Comparison of ENCODE assay signal across 35 mouse cellular contexts in genomic region chr6:40894716-40895115, GRCm38 (mm10). TPM values are rescaled to one million over a fixed set of nuclear protein-coding genes. Genes with fewer than 3 reads are reported as not detected.
DNase-seq lines count a peak whose midpoint lies in the region; ATAC-seq and TF ChIP-seq lines count a peak whose summit lies in the region.
"Had no signal": no experiment of that assay in that cellular context is flagged by ENCODE, and none has a peak within 500 bp of the region (broad histone marks: within the 10 kb centered on the region; RNA-seq: fewer than 3 reads in every experiment).

No protein-coding gene starts in this region.

- ATAC-seq in kidney, postnatal 0 days (replicated peaks; ENCODE audit: low FRiP score, low read depth), result 0 out of 2 replicates have a peak, but pooled peaks have one; percentile 17
- ATAC-seq in intestine, postnatal 0 days, result peak; percentile 63
- ATAC-seq in hindbrain, embryonic 13.5 days (ENCODE audit: low FRiP score), result no peak
- ATAC-seq: activated CD4-positive, CD25-positive, alpha-beta regulatory T cell, adult 4 months; forebrain, embryonic 15.5 days had no signal

- no peaks in the 10 kb centered on the region for H3K27me3 ChIP-seq in kidney, postnatal 0 days (ENCODE audit: insufficient read depth, low read length)
- no peaks in the 10 kb centered on the region for H3K27me3 ChIP-seq in intestine, postnatal 0 days (replicated peaks; ENCODE audit: control insufficient read depth, insufficient read depth, low read length)
- H3K27me3 ChIP-seq in hindbrain, embryonic 13.5 days, result no peaks in the 10 kb centered on the region
- H3K27me3 ChIP-seq: embryonic facial prominence, embryonic 13.5 days; forebrain, embryonic 12.5 days; forebrain, embryonic 15.5 days; heart, embryonic 13.5 days; hindbrain, embryonic 15.5 days had no signal

- no peaks in the 10 kb centered on the region for H3K36me3 ChIP-seq in kidney, postnatal 0 days (ENCODE audit: insufficient read depth, low read length)
- no peaks in the 10 kb centered on the region for H3K36me3 ChIP-seq in intestine, postnatal 0 days (ENCODE audit: control insufficient read depth, insufficient read depth)
- H3K36me3 ChIP-seq in hindbrain, embryonic 13.5 days, result no peaks in the 10 kb centered on the region
- H3K36me3 ChIP-seq: embryonic facial prominence, embryonic 10.5 days; embryonic facial prominence, embryonic 13.5 days; forebrain, embryonic 12.5 days; forebrain, embryonic 15.5 days; heart, embryonic 10.5 days; heart, embryonic 13.5 days; hindbrain, embryonic 15.5 days had no signal

- H3K4me3 ChIP-seq in kidney, postnatal 0 days (replicated peaks; ENCODE audit: low read depth, low read length), result no peak overlapping the region
- H3K4me3 ChIP-seq in intestine, postnatal 0 days (ENCODE audit: low read depth, low read length), result no peak overlapping the region
- no peak overlapping the region for H3K4me3 ChIP-seq in hindbrain, embryonic 13.5 days
- H3K4me3 ChIP-seq: embryonic facial prominence, embryonic 10.5 days; embryonic facial prominence, embryonic 13.5 days; erythroblast, embryonic 14.5 days; forebrain, embryonic 12.5 days; forebrain, embryonic 15.5 days; heart, adult 2 months; heart, embryonic 10.5 days; heart, embryonic 13.5 days; hindbrain, embryonic 15.5 days had no signal

- WGBS in kidney, postnatal 0 days, result 74% methylated on average over 1 of the region's 1 CpGs
- WGBS in intestine, postnatal 0 days, result 43% methylated on average over 1 of the region's 1 CpGs
- 94% methylated on average over 1 of the region's 1 CpGs for WGBS in hindbrain, embryonic 13.5 days

- no peak overlapping the region for H3K4me2 ChIP-seq in kidney, postnatal 0 days (ENCODE audit: low read length)
- no peak overlapping the region for H3K4me2 ChIP-seq in intestine, postnatal 0 days (replicated peaks; ENCODE audit: low read depth)
- H3K4me2 ChIP-seq in hindbrain, embryonic 13.5 days, result no peak overlapping the region
- H3K4me2 ChIP-seq: embryonic facial prominence, embryonic 13.5 days; forebrain, embryonic 12.5 days; forebrain, embryonic 15.5 days; heart, embryonic 13.5 days; hindbrain, embryonic 15.5 days had no signal

- DNase-seq in kidney, postnatal 0 days (ENCODE audit: low spot score), result no peak
- no peak for DNase-seq in kidney, adult 11 months
- DNase-seq in 3T3-L1 (ENCODE audit: low read depth, low spot score) (peak; percentile 58), adipocyte (ENCODE audit: low spot score) (peak; percentile 14)
- no peak for DNase-seq in ovary, adult 18-20 months (ENCODE audit: low spot score)
- no peak for DNase-seq in adrenal gland, postnatal 10 days
- DNase-seq: adrenal gland, postnatal 14 days; cerebellum, adult 11 months; cerebellum, adult 8-10 months; cerebellum, postnatal 36 days; embryo, embryonic 11 days; gastrocnemius, postnatal 10 days; gastrocnemius, postnatal 36 days; heart, adult 2 months; heart, postnatal 14 days; heart, postnatal 4 days had no signal

- no peaks in the 10 kb centered on the region for H3K9me3 ChIP-seq in kidney, postnatal 0 days (replicated peaks; ENCODE audit: low read length)
- H3K9me3 ChIP-seq in intestine, postnatal 0 days (ENCODE audit: control insufficient read depth), result no peaks in the 10 kb centered on the region
- no peaks in the 10 kb centered on the region for H3K9me3 ChIP-seq in hindbrain, embryonic 13.5 days
- H3K9me3 ChIP-seq: embryonic facial prominence, embryonic 10.5 days; embryonic facial prominence, embryonic 13.5 days; forebrain, embryonic 12.5 days; forebrain, embryonic 15.5 days; heart, embryonic 10.5 days; heart, embryonic 13.5 days; hindbrain, embryonic 15.5 days had no signal

- H3K9ac ChIP-seq in kidney, postnatal 0 days (ENCODE audit: low read depth, low read length), result no peak overlapping the region
- H3K9ac ChIP-seq in intestine, postnatal 0 days (ENCODE audit: low read depth, low read length), result no peak overlapping the region
- no peak overlapping the region for H3K9ac ChIP-seq in hindbrain, embryonic 13.5 days
- H3K9ac ChIP-seq: embryonic facial prominence, embryonic 13.5 days; forebrain, embryonic 12.5 days; forebrain, embryonic 15.5 days; heart, embryonic 13.5 days; hindbrain, embryonic 15.5 days had no signal

- no peak for TF ChIP-seq CTCF in kidney, postnatal 0 days (IDR thresholded peaks at IDR 0.05; ENCODE audit: low read depth)
- no peak for TF ChIP-seq CTCF in intestine, postnatal 0 days (IDR thresholded peaks at IDR 0.05; ENCODE audit: low read depth)

- no peaks in the 10 kb centered on the region for H3K4me1 ChIP-seq in kidney, postnatal 0 days (replicated peaks; ENCODE audit: insufficient read depth, low read length)
- H3K4me1 ChIP-seq in intestine, postnatal 0 days (replicated peaks; ENCODE audit: control insufficient read depth, insufficient read depth, low read length), result no peaks in the 10 kb centered on the region
- H3K4me1 ChIP-seq in hindbrain, embryonic 13.5 days (replicated peaks), result no peaks in the 10 kb centered on the region
- H3K4me1 ChIP-seq: embryonic facial prominence, embryonic 10.5 days; embryonic facial prominence, embryonic 13.5 days; forebrain, embryonic 12.5 days; forebrain, embryonic 15.5 days; heart, embryonic 10.5 days; heart, embryonic 13.5 days; hindbrain, embryonic 15.5 days had no signal

- H3K27ac ChIP-seq in kidney, postnatal 0 days, result no peak overlapping the region
- H3K27ac ChIP-seq in intestine, postnatal 0 days (ENCODE audit: low read depth, low read length), result no peak overlapping the region
- no peak overlapping the region for H3K27ac ChIP-seq in hindbrain, embryonic 13.5 days
- H3K27ac ChIP-seq: embryonic facial prominence, embryonic 10.5 days; embryonic facial prominence, embryonic 13.5 days; forebrain, embryonic 12.5 days; forebrain, embryonic 15.5 days; heart, adult 2 months; heart, embryonic 10.5 days; heart, embryonic 13.5 days; hindbrain, embryonic 15.5 days had no signal

RNA-seq across cellular contexts. Expression of gene Prss58, which starts 5.5 kb away (rescaled TPM):
- polyA plus RNA-seq in kidney, postnatal 0 days (2015; fragmentation: Nextera tagmentation; extraction: Ambion mirVana), result not detected in 2 replicates
- not detected in 2 replicates for polyA plus RNA-seq in intestine, postnatal 0 days (2015; fragmentation: Nextera tagmentation; extraction: Ambion mirVana)
- not detected in 2 replicates for polyA plus RNA-seq in hindbrain, embryonic 13.5 days (2015; fragmentation: Nextera tagmentation; extraction: Ambion mirVana)
- total RNA-seq in adrenal gland, postnatal 10 days (2021), result not detected
- total RNA-seq: adrenal gland, adult 18-20 months; adrenal gland, postnatal 14 days; adrenal gland, postnatal 4 days; ES-E14; gastrocnemius, adult 18-20 months; gastrocnemius, postnatal 10 days; gastrocnemius, postnatal 36 days; granulocyte monocyte progenitor cell, adult 5-6 weeks; heart, adult 2 months; heart, postnatal 14 days; heart, postnatal 4 days had no signal
- polyA plus RNA-seq: activated CD4-positive, CD25-positive, alpha-beta regulatory T cell, adult 4 months; cortical plate, adult 2 months; embryonic facial prominence, embryonic 10.5 days; embryonic facial prominence, embryonic 13.5 days; erythroblast, embryonic 14.5 days; forebrain, embryonic 12.5 days; forebrain, embryonic 15.5 days; heart, adult 2 months; heart, embryonic 10.5 days; heart, embryonic 13.5 days; heart, embryonic 16.5 days; hindbrain, embryonic 11.5 days; hindbrain, embryonic 15.5 days had no signal

RNA-seq across cellular contexts. Expression of gene Moxd2, which starts 7.4 kb away (rescaled TPM):
- polyA plus RNA-seq in kidney, postnatal 0 days (2015; fragmentation: Nextera tagmentation; extraction: Ambion mirVana), result not detected in 2 replicates
- polyA plus RNA-seq in intestine, postnatal 0 days (2015; fragmentation: Nextera tagmentation; extraction: Ambion mirVana), result not detected in 2 replicates
- polyA plus RNA-seq in hindbrain, embryonic 13.5 days (2015; fragmentation: Nextera tagmentation; extraction: Ambion mirVana), result not detected in 2 replicates
- not detected for total RNA-seq in adrenal gland, postnatal 10 days (2021)
- total RNA-seq: adrenal gland, adult 18-20 months; adrenal gland, postnatal 14 days; adrenal gland, postnatal 4 days; ES-E14; gastrocnemius, adult 18-20 months; gastrocnemius, postnatal 10 days; gastrocnemius, postnatal 36 days; granulocyte monocyte progenitor cell, adult 5-6 weeks; heart, adult 2 months; heart, postnatal 14 days; heart, postnatal 4 days had no signal
- polyA plus RNA-seq: cortical plate, adult 2 months; embryonic facial prominence, embryonic 10.5 days; embryonic facial prominence, embryonic 13.5 days; erythroblast, embryonic 14.5 days; forebrain, embryonic 12.5 days; forebrain, embryonic 15.5 days; heart, adult 2 months; heart, embryonic 10.5 days; heart, embryonic 13.5 days; heart, embryonic 16.5 days; hindbrain, embryonic 11.5 days; hindbrain, embryonic 15.5 days had no signal

RNA-seq across cellular contexts. Expression of gene 1700074P13Rik, which starts 45.6 kb away (rescaled TPM):
- not detected in 2 replicates for polyA plus RNA-seq in kidney, postnatal 0 days (2015; fragmentation: Nextera tagmentation; extraction: Ambion mirVana)
- polyA plus RNA-seq in intestine, postnatal 0 days (2015; fragmentation: Nextera tagmentation; extraction: Ambion mirVana), result not detected in 2 replicates
- not detected in 2 replicates for polyA plus RNA-seq in hindbrain, embryonic 13.5 days (2015; fragmentation: Nextera tagmentation; extraction: Ambion mirVana)
- total RNA-seq in adrenal gland, postnatal 10 days (2021), result not detected
- total RNA-seq: adrenal gland, adult 18-20 months; adrenal gland, postnatal 14 days; adrenal gland, postnatal 4 days; ES-E14; gastrocnemius, adult 18-20 months; gastrocnemius, postnatal 10 days; gastrocnemius, postnatal 36 days; granulocyte monocyte progenitor cell, adult 5-6 weeks; heart, adult 2 months; heart, postnatal 14 days; heart, postnatal 4 days had no signal
- polyA plus RNA-seq: activated CD4-positive, CD25-positive, alpha-beta regulatory T cell, adult 4 months; cortical plate, adult 2 months; embryonic facial prominence, embryonic 10.5 days; embryonic facial prominence, embryonic 13.5 days; erythroblast, embryonic 14.5 days; forebrain, embryonic 12.5 days; forebrain, embryonic 15.5 days; heart, embryonic 10.5 days; heart, embryonic 13.5 days; heart, embryonic 16.5 days; hindbrain, embryonic 11.5 days; hindbrain, embryonic 15.5 days had no signal

RNA-seq across cellular contexts. Expression of gene Gm4744, which starts 57.0 kb away (rescaled TPM):
- not detected in 2 replicates for polyA plus RNA-seq in kidney, postnatal 0 days (2015; fragmentation: Nextera tagmentation; extraction: Ambion mirVana)
- polyA plus RNA-seq in intestine, postnatal 0 days (2015; fragmentation: Nextera tagmentation; extraction: Ambion mirVana), result 0.20 and 0.26 TPM in 2 replicates
- polyA plus RNA-seq in hindbrain, embryonic 13.5 days (2015; fragmentation: Nextera tagmentation; extraction: Ambion mirVana), result not detected in 2 replicates
- not detected for total RNA-seq in adrenal gland, postnatal 10 days (2021)
- total RNA-seq: adrenal gland, adult 18-20 months; adrenal gland, postnatal 14 days; ES-E14; gastrocnemius, adult 18-20 months; gastrocnemius, postnatal 10 days; gastrocnemius, postnatal 36 days; granulocyte monocyte progenitor cell, adult 5-6 weeks; heart, adult 2 months; heart, postnatal 14 days; heart, postnatal 4 days had no signal
- polyA plus RNA-seq: activated CD4-positive, CD25-positive, alpha-beta regulatory T cell, adult 4 months; cortical plate, adult 2 months; embryonic facial prominence, embryonic 10.5 days; embryonic facial prominence, embryonic 13.5 days; erythroblast, embryonic 14.5 days; forebrain, embryonic 12.5 days; forebrain, embryonic 15.5 days; heart, adult 2 months; heart, embryonic 10.5 days; heart, embryonic 13.5 days; heart, embryonic 16.5 days; hindbrain, embryonic 11.5 days; hindbrain, embryonic 15.5 days had no signal

Comparison
In these comparisons a context has a peak if more than half of its experiments do, and no peak if none do; other contexts are left out.
1. DNase-seq: peak in 3T3-L1 (single experiment) and adipocyte (single experiment); none in kidney, postnatal 0 days (single experiment), kidney, adult 11 months (single experiment), ovary, adult 18-20 months (single experiment) and adrenal gland, postnatal 10 days (single experiment).